Mouse (Mus musculus): Measurements from ENCODE around the gene Rhot1. TPM values are rescaled to one million over a fixed set of nuclear protein-coding genes. Genes with fewer than 3 reads are reported as not detected.

Rhot1 gene
- total and polyA plus RNA-seq, 2 experiments from 2014 or later, result 53.8 to 89.3 TPM

GRCm38 (mm10) chr11:80313944-80314343 is 105.1 kb downstream of the Rhot1 start:
- 68% methylated on average over 4 of the region's 4 CpGs for WGBS
- DNase-seq (ENCODE audit: low spot score), result no peak
- TF ChIP-seq EP300 (IDR thresholded peaks at IDR 0.05; ENCODE audit: low read depth), result no peak
- TF ChIP-seq CTCF (IDR thresholded peaks at IDR 0.05; ENCODE audit: low read depth), result no peak
- H3K27me3 ChIP-seq (ENCODE audit: control insufficient read depth, insufficient read depth, low read length), result peaks cover 8% of the 10 kb centered on the region; the same call in 1 of the 2 replicates
- no peaks in the 10 kb centered on the region for H3K36me3 ChIP-seq (replicated peaks; ENCODE audit: control insufficient read depth, insufficient read depth, low read length)
- no peak overlapping the region for H3K4me3 ChIP-seq (ENCODE audit: low read depth, low read length)
- no peak for ATAC-seq (ENCODE audit: insufficient read depth, low read depth)
- no peaks in the 10 kb centered on the region for H3K4me1 ChIP-seq (ENCODE audit: control insufficient read depth, insufficient read depth)
- no peak overlapping the region for H3K4me2 ChIP-seq (ENCODE audit: low read depth, low read length)
- no peak overlapping the region for H3K9ac ChIP-seq (replicated peaks; ENCODE audit: low read depth, low read length)
- no peak overlapping the region for H3K27ac ChIP-seq (ENCODE audit: low read depth)
- H3K9me3 ChIP-seq (replicated peaks; ENCODE audit: control insufficient read depth, low read length), result no peaks in the 10 kb centered on the region

DNA sequence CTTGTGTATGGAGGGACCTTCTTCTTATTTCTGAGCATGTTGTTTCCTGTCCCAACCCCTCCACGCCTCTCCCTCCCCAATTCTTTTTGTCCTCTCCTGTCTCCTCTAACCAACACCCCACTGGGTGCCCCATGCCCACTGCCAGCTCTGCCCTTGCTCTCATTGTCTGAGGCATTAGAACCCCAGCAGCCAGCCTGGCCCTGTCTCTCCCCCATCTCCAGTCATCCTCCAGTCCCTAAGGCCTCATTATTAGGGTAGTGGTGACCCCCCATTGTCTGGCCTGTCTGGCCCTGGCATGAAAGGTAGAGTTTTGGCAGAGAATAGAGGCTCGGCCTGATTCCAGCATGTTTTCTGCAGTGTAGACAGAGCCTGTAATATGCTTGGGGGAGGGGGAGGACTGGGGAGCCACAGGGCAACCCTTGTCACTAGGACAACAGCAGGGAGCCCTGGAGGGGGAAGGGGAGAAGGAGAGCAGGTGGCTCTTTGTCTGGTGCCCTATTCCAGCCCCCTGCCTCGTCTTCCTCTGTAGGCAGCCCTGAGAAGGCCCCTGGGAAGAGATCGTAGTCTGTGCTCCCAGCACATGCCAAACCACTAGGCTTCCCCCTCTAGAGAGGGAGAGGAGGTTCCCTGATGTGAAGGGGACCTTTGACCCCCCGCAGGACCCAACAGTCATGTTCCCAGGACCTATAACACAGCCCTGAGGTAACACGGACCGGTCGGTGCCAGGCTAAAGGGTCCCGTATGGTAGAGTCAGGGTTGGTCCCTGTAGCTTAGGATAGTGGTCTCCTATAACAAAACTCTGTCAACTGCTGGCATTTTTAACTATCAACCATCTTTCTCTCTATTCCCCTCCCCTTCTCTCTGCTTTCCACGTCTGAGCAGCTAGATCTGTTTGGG is 107.2 kb downstream of the Rhot1 start:
- Histone ChIP-seq H3K9me3 (replicated peaks; ENCODE audit: control insufficient read depth, low read length) (no peaks in the 10 kb centered on the region), H3K4me1 (ENCODE audit: control insufficient read depth, insufficient read depth) (no peaks in the 10 kb centered on the region), H3K4me2 (ENCODE audit: low read depth, low read length) (no peak overlapping the region), H3K36me3 (replicated peaks; ENCODE audit: control insufficient read depth, insufficient read depth, low read length) (no peaks in the 10 kb centered on the region), H3K27me3 (ENCODE audit: control insufficient read depth, insufficient read depth, low read length) (peaks cover 7% of the 10 kb centered on the region; the same call in 1 of the 2 replicates), H3K9ac (replicated peaks; ENCODE audit: low read depth, low read length) (no peak overlapping the region), H3K27ac (ENCODE audit: low read depth) (no peak overlapping the region), H3K4me3 (ENCODE audit: low read depth, low read length) (no peak overlapping the region)
- WGBS, result 55% methylated on average over 10 of the region's 10 CpGs
- ATAC-seq (ENCODE audit: insufficient read depth, low read depth) (no peak), DNase-seq (ENCODE audit: low spot score) (no peak)
- no peak for TF ChIP-seq EP300 (IDR thresholded peaks at IDR 0.05; ENCODE audit: low read depth)
- no peak for TF ChIP-seq CTCF (IDR thresholded peaks at IDR 0.05; ENCODE audit: low read depth)

Other genes with a start within 250 kb of the Rhot1 start
- gene Utp6, start 246.6 kb upstream of the Rhot1 start, total RNA-seq (2014; rRNA removed; ENCODE audit: low replicate concordance), result 7.0 and 8.7 TPM in 2 replicates
- gene Utp6, start 246.6 kb upstream of the Rhot1 start, polyA plus RNA-seq (2015; fragmentation: Nextera tagmentation; extraction: Ambion mirVana), result 21.7 and 22.4 TPM in 2 replicates
- gene Suz12, start 215.9 kb upstream of the Rhot1 start, total RNA-seq (2014; rRNA removed; ENCODE audit: low replicate concordance), result 17.3 and 23.0 TPM in 2 replicates
- gene Suz12, start 215.9 kb upstream of the Rhot1 start, polyA plus RNA-seq (2015; fragmentation: Nextera tagmentation; extraction: Ambion mirVana), result 9.2 and 9.4 TPM in 2 replicates
- 12.6 and 28.0 TPM in 2 replicates for gene Crlf3, start 128.0 kb upstream of the Rhot1 start, total RNA-seq (2014; rRNA removed; ENCODE audit: low replicate concordance)
- 19.7 and 22.3 TPM in 2 replicates for gene Crlf3, start 128.0 kb upstream of the Rhot1 start, polyA plus RNA-seq (2015; fragmentation: Nextera tagmentation; extraction: Ambion mirVana)
- 3.3 and 4.2 TPM in 2 replicates for gene Atad5, start 119.6 kb upstream of the Rhot1 start, total RNA-seq (2014; rRNA removed; ENCODE audit: low replicate concordance)
- 1.5 and 1.8 TPM in 2 replicates for gene Atad5, start 119.6 kb upstream of the Rhot1 start, polyA plus RNA-seq (2015; fragmentation: Nextera tagmentation; extraction: Ambion mirVana)
- gene Tefm, start 66.8 kb upstream of the Rhot1 start, total RNA-seq (2014; rRNA removed; ENCODE audit: low replicate concordance), result 32.4 and 40.3 TPM in 2 replicates
- 37.6 and 39.9 TPM in 2 replicates for gene Tefm, start 66.8 kb upstream of the Rhot1 start, polyA plus RNA-seq (2015; fragmentation: Nextera tagmentation; extraction: Ambion mirVana)
- 17.0 and 20.0 TPM in 2 replicates for gene Adap2, start 54.9 kb upstream of the Rhot1 start, total RNA-seq (2014; rRNA removed; ENCODE audit: low replicate concordance)
- 2.1 and 3.0 TPM in 2 replicates for gene Adap2, start 54.9 kb upstream of the Rhot1 start, polyA plus RNA-seq (2015; fragmentation: Nextera tagmentation; extraction: Ambion mirVana)
- 6.2 and 10.2 TPM in 2 replicates for gene Rnf135, start 25.2 kb upstream of the Rhot1 start, total RNA-seq (2014; rRNA removed; ENCODE audit: low replicate concordance)
- gene Rnf135, start 25.2 kb upstream of the Rhot1 start, polyA plus RNA-seq (2015; fragmentation: Nextera tagmentation; extraction: Ambion mirVana), result 11.7 and 12.9 TPM in 2 replicates
- 0.66 and 2.1 TPM in 2 replicates for gene Rhbdl3, start 91.9 kb downstream of the Rhot1 start, total RNA-seq (2014; rRNA removed; ENCODE audit: low replicate concordance)
- gene Rhbdl3, start 91.9 kb downstream of the Rhot1 start, polyA plus RNA-seq (2015; fragmentation: Nextera tagmentation; extraction: Ambion mirVana), result 0.38 and 0.75 TPM in 2 replicates
- 9.2 and 36.9 TPM in 2 replicates for gene 5730455P16Rik, start 169.0 kb downstream of the Rhot1 start, total RNA-seq (2014; rRNA removed; ENCODE audit: low replicate concordance)
- 20.2 and 20.3 TPM in 2 replicates for gene 5730455P16Rik, start 169.0 kb downstream of the Rhot1 start, polyA plus RNA-seq (2015; fragmentation: Nextera tagmentation; extraction: Ambion mirVana)
- 185 and 196 TPM in 2 replicates for gene Zfp207, start 174.3 kb downstream of the Rhot1 start, total RNA-seq (2014; rRNA removed; ENCODE audit: low replicate concordance)
- 114 and 122 TPM in 2 replicates for gene Zfp207, start 174.3 kb downstream of the Rhot1 start, polyA plus RNA-seq (2015; fragmentation: Nextera tagmentation; extraction: Ambion mirVana)
- 36.0 and 40.8 TPM in 2 replicates for gene Psmd11, start 219.6 kb downstream of the Rhot1 start, total RNA-seq (2014; rRNA removed; ENCODE audit: low replicate concordance)
- gene Psmd11, start 219.6 kb downstream of the Rhot1 start, polyA plus RNA-seq (2015; fragmentation: Nextera tagmentation; extraction: Ambion mirVana), result 184 and 187 TPM in 2 replicates